Mouse (Mus musculus): Measurements from ENCODE around the gene Daam2.

- TF ChIP-seq POLR2A (IDR thresholded peaks at IDR 0.05; ENCODE audit: low read depth, low read length) (no peak), CTCF (IDR thresholded peaks at IDR 0.05; ENCODE audit: borderline replicate concordance, insufficient read depth, low read length) (no peak)
Measured at GRCm38 (mm10) chr17:49431176-49431575, 133.0 kb downstream of the Daam2 start.
